Mouse (Mus musculus): ENCODE measurements at regions not wholly inside any gene's neighbourhood (a gene's known extent, or its start where the extent isn't known, plus 50 kb on each side); places are given as distances from the start of the nearest gene placed in this dataset.

GRCm38 (mm10) chr14:51309951-51310350 lies 51.6 kb upstream of the Gm7247 start:
- DNase-seq: peak; percentile 44 to 62

- peak; percentile 27 to 58 for DNase-seq
Measured at GRCm38 (mm10) chr14:51310583-51310982, 51.0 kb upstream of the Gm7247 start.

Measured in kidney, postnatal 25 days (tissue).